Comparison of ENCODE assay signal across 9 mouse cellular contexts in genomic region chr6:91683121-91683520, GRCm38 (mm10). TPM values are rescaled to one million over a fixed set of nuclear protein-coding genes. Genes with fewer than 3 reads are reported as not detected.
DNase-seq lines count a peak whose midpoint lies in the region; ATAC-seq and TF ChIP-seq lines count a peak whose summit lies in the region.
"Had no signal": no experiment of that assay in that cellular context is flagged by ENCODE, and none has a peak within 500 bp of the region (broad histone marks: within the 10 kb centered on the region; RNA-seq: fewer than 3 reads in every experiment).

No protein-coding gene starts in this region.

- no peak overlapping the region for H3K9ac ChIP-seq in heart, adult 2 months (ENCODE audit: low read depth, low read length)
- H3K9ac ChIP-seq in kidney, postnatal 0 days (ENCODE audit: low read depth, low read length), result no peak overlapping the region
- no peak overlapping the region for H3K9ac ChIP-seq in stomach, embryonic 15.5 days

- WGBS in heart, adult 2 months, result 35% methylated on average over 3 of the region's 3 CpGs
- WGBS in kidney, postnatal 0 days, result 45% methylated on average over 3 of the region's 3 CpGs
- 57% methylated on average over 3 of the region's 3 CpGs for WGBS in stomach, embryonic 15.5 days

- intact Hi-C loops in heart, adult 2 months (cut with DNase I), result loop anchor here (5.0 kb wide), 3 partner anchors 86 to 156 kb away; no protein-coding TSS in a partner anchor
- intact Hi-C loops in left cerebral cortex, postnatal 14 days (cut with DNase I), result loop anchor here (5.0 to 10.0 kb wide), 2 partner anchors 52 to 156 kb away; no protein-coding TSS in a partner anchor

- TF ChIP-seq EP300 in heart, adult 2 months (IDR thresholded peaks at IDR 0.05; ENCODE audit: insufficient read depth, low read depth, low read length), result 0 out of 2 replicates have a peak, but pooled peaks have one; percentile 35

- H3K4me1 ChIP-seq in bone marrow macrophage, adult 2 months (ENCODE audit: control insufficient read depth, insufficient read depth, low read length), result peaks cover 42% of the 10 kb centered on the region
- peaks cover 11% of the 10 kb centered on the region for H3K4me1 ChIP-seq in heart, adult 2 months (ENCODE audit: control insufficient read depth, insufficient read depth, low read length)
- H3K4me1 ChIP-seq in kidney, postnatal 0 days (replicated peaks; ENCODE audit: insufficient read depth, low read length), result peaks cover 26% of the 10 kb centered on the region
- peaks cover 39% of the 10 kb centered on the region for H3K4me1 ChIP-seq in stomach, embryonic 15.5 days

- 0 out of 2 replicates have a peak, but pooled peaks have one; percentile 24 for TF ChIP-seq CTCF in bone marrow macrophage, adult 2 months (IDR thresholded peaks at IDR 0.05; ENCODE audit: low read depth, low read length)
- TF ChIP-seq CTCF in heart, adult 2 months (IDR thresholded peaks at IDR 0.05), result peak; percentile 48
- peak; percentile 41 for TF ChIP-seq CTCF in kidney, postnatal 0 days (IDR thresholded peaks at IDR 0.05; ENCODE audit: low read depth)

- no peaks in the 10 kb centered on the region for H3K9me3 ChIP-seq in kidney, postnatal 0 days (replicated peaks; ENCODE audit: low read length)
- no peaks in the 10 kb centered on the region for H3K9me3 ChIP-seq in stomach, embryonic 15.5 days

- H3K4me2 ChIP-seq in kidney, postnatal 0 days (ENCODE audit: low read length), result peak overlapping the region; percentile 95
- peak overlapping the region; percentile 93 for H3K4me2 ChIP-seq in stomach, embryonic 15.5 days

- DNase-seq in adrenal gland, postnatal 14 days, result peak; percentile 45
- no peak for DNase-seq in adrenal gland, postnatal 36 days
- DNase-seq in heart, adult 2 months, result peak in 1 of 2 experiments; percentile 75
- DNase-seq in kidney, postnatal 0 days (ENCODE audit: low spot score), result peak; percentile 43
- DNase-seq in left cerebral cortex, postnatal 14 days (ENCODE audit: low spot score in 2 of 2), result no peak

- H3K4me3 ChIP-seq in bone marrow macrophage, adult 2 months (ENCODE audit: insufficient read depth, low read length), result no peak overlapping the region
- no peak overlapping the region for H3K4me3 ChIP-seq in heart, adult 2 months
- H3K4me3 ChIP-seq in kidney, postnatal 0 days (replicated peaks; ENCODE audit: low read depth, low read length), result no peak overlapping the region
- H3K4me3 ChIP-seq in stomach, embryonic 15.5 days (replicated peaks), result peak overlapping the region; percentile 97

- no peaks in the 10 kb centered on the region for H3K27me3 ChIP-seq in heart, adult 2 months (ENCODE audit: control insufficient read depth, insufficient read depth, low read length)
- no peaks in the 10 kb centered on the region for H3K27me3 ChIP-seq in kidney, postnatal 0 days (ENCODE audit: insufficient read depth, low read length)
- H3K27me3 ChIP-seq in stomach, embryonic 15.5 days (replicated peaks), result no peaks in the 10 kb centered on the region
- H3K27me3 ChIP-seq: Patski had no signal

- no peak for TF ChIP-seq POLR2A in bone marrow macrophage, adult 2 months (IDR thresholded peaks at IDR 0.05; ENCODE audit: borderline replicate concordance, low read depth, low read length)
- no peak for TF ChIP-seq POLR2A in heart, adult 2 months (IDR thresholded peaks at IDR 0.05; ENCODE audit: insufficient read depth, low read depth, low read length)

- peaks cover 2% of the 10 kb centered on the region for H3K79me2 ChIP-seq in heart, adult 2 months (replicated peaks; ENCODE audit: control insufficient read depth, insufficient read depth, low read length)

- no peaks in the 10 kb centered on the region for H3K36me3 ChIP-seq in heart, adult 2 months (ENCODE audit: control insufficient read depth, insufficient read depth, low read length)
- H3K36me3 ChIP-seq in kidney, postnatal 0 days (ENCODE audit: insufficient read depth, low read length), result no peaks in the 10 kb centered on the region
- H3K36me3 ChIP-seq in stomach, embryonic 15.5 days, result no peaks in the 10 kb centered on the region

- peak overlapping the region; percentile 99 for H3K27ac ChIP-seq in bone marrow macrophage, adult 2 months (ENCODE audit: insufficient read depth, low read depth, low read length)
- H3K27ac ChIP-seq in heart, adult 2 months, result peak overlapping the region; percentile 98
- no peak overlapping the region; the same call in 1 of the 2 replicates for H3K27ac ChIP-seq in kidney, postnatal 0 days
- no peak overlapping the region; the same call in 1 of the 2 replicates for H3K27ac ChIP-seq in stomach, embryonic 15.5 days

- ATAC-seq in kidney, postnatal 0 days (replicated peaks; ENCODE audit: low FRiP score, low read depth), result no peak
- ATAC-seq in megakaryocyte-erythroid progenitor cell, adult 5-6 weeks (replicated peaks; ENCODE audit: low FRiP score, low TSS enrichment, poor library complexity, severe bottlenecking), result 0 out of 2 replicates have a peak, but pooled peaks have one; percentile 28
- ATAC-seq in stomach, embryonic 15.5 days (ENCODE audit: insufficient read depth, low FRiP score, low read depth), result no peak
- ATAC-seq: Patski had no signal

RNA-seq across cellular contexts. Expression of gene Slc6a6, which starts 0.7 kb away (rescaled TPM):
- total RNA-seq in adrenal gland, postnatal 14 days (2021), result 259 and 278 TPM in 2 replicates
- total RNA-seq in adrenal gland, postnatal 36 days (2021), result 100 to 1,000 TPM; 331 to 678 TPM
- polyA plus RNA-seq in bone marrow macrophage, adult 2 months (2012; ENCODE audit: insufficient read depth, insufficient read length, missing spikeins), result 510 and 575 TPM in 2 replicates
- 10 to 100 TPM; 56.4 to 96.9 TPM for total RNA-seq in heart, adult 2 months (2021)
- polyA plus RNA-seq in heart, adult 2 months (2012; rRNA removed), result 86.2 and 118 TPM in 2 replicates
- 106 and 121 TPM in 2 replicates for polyA plus RNA-seq in kidney, postnatal 0 days (2015; fragmentation: Nextera tagmentation; extraction: Ambion mirVana)
- total RNA-seq in megakaryocyte-erythroid progenitor cell, adult 5-6 weeks (2014; fragmentation: Nextera tagmentation), result 34.0 and 48.8 TPM in 2 replicates
- 19.8 and 21.3 TPM in 2 replicates for total RNA-seq in megakaryocyte-erythroid progenitor cell, adult 5-6 weeks (2017)
- 54.6 and 63.0 TPM in 2 replicates for polyA plus RNA-seq in stomach, embryonic 15.5 days (2015; fragmentation: Nextera tagmentation; extraction: Ambion mirVana)
- total RNA-seq in left cerebral cortex, postnatal 14 days (2021), result 100 to 1,000 TPM; 159 to 165 TPM

Comparison
In these comparisons a context has a peak if more than half of its experiments do, and no peak if none do; other contexts are left out.
1. DNase-seq: peak in adrenal gland, postnatal 14 days (single experiment) and kidney, postnatal 0 days (single experiment); none in adrenal gland, postnatal 36 days (0 of 2) and left cerebral cortex, postnatal 14 days (0 of 2).
2. H3K27ac ChIP-seq: peak in bone marrow macrophage, adult 2 months (single experiment) and heart, adult 2 months (single experiment); none in kidney, postnatal 0 days (single experiment) and stomach, embryonic 15.5 days (single experiment).
3. Peak in every context shown above with its lines, with median percentiles within 50 percentile points of each other: CTCF ChIP-seq.